Mouse (Mus musculus) cerebellum, postnatal 36 days (tissue): Measurements from ENCODE around the gene Myo6.
A peak's percentile ranks its signal among the peaks of the same experiment; 100 is the strongest.

Experiments
- DNase-seq, 2 experiments: peaks; one replicate each; pipeline ENCODE4 v3.0.0; 2021 to 2022; ENCODE audit warnings: mixed read lengths in 2 of 2

The Myo6 gene

GRCm38 (mm10) chr9:80184138-80184537, 19.3 kb downstream of the Myo6 start:
- peak; percentile 31 to 43 for DNase-seq

DNA sequence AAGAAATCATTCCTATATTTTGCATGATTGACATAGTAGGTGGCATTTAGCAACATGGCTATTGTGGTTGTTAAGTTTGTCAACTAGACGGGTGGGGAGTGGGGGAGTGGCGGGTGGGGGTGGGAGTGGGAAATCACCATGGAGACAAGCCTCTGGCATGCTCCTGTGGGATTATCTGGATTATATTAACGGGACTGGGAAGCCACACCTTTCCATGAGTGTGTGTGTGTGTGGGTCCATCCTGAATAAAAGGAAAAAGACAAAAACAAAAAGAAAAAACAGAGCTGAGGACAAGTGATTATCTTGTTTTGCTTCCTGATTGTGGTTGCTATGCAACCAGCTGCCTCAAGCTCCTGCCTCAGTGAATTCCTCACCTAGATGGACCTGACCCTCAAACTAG, 20.9 kb downstream of the Myo6 start:
- no peak for DNase-seq

GRCm38 (mm10) chr9:80186693-80187092, 21.9 kb downstream of the Myo6 start:
- DNase-seq: no peak

- DNase-seq: no peak
Measured at GRCm38 (mm10) chr9:80188324-80188893, 23.6 kb downstream of the Myo6 start.

DNA sequence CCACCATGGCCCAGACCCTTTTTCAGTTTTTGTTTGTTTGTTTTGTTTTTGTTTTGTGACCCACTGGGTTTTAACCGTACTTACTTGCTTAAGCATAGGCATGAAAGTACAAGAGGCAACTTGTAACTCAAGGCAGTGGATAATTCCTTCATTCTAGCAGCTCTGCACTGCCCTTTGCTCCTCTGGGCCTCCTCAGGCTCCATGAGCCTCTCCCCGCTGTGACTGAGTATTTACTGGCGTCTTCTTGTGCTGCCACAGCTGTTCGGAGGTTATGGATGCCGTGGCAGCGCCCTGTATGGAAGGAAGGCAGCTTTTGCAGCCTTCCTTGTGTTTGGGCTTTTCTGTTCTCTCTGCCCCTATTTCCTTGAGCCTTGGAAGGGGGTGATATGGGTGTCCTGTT, 26.4 kb downstream of the Myo6 start:
- no peak for DNase-seq

DNA sequence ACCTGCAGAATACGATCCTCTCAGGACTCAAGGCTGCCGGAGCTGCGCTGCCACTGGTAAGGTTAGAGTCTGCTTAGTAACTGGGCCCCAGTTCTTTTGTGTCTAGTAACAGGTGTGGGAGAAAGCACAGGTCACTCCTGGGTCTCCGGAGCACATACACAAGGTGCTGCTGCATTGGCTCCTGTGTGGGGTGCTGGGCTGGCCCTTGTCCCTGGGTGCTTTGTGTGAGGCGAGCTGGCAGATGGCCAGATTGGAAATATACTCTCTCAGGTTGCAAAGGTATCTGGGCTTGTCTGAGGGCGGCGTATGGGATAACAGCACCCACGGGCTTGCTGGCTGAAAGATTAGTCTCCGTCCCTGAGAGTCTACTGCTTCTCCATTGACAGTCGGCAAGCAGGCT, 27.5 kb downstream of the Myo6 start:
- peak; percentile 27 for DNase-seq

DNA sequence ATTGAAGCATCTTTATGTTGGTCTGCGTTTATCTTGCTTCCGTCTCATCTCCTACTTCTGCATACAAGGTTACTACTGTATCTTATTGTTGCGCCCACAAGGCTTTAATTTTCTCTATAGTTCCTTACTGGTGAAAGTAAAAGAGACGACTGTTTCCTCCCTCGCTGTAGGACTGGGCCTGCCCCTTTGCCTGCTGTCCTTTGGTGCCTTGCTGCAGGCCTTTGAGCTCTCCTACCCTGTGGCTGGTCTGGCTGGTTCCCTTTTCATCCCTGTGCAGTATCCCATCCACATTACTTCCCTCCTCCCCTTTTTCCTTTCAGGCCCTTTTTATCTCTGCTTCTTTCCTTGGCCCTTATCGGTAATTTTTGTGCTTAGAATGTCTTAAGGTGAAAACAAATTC, 29.6 kb downstream of the Myo6 start:
- no peak for DNase-seq

- DNase-seq: no peak
Measured at GRCm38 (mm10) chr9:80196161-80196560, 31.3 kb downstream of the Myo6 start.

- DNase-seq: no peak
Measured at GRCm38 (mm10) chr9:80197233-80197632, 32.4 kb downstream of the Myo6 start.

DNA sequence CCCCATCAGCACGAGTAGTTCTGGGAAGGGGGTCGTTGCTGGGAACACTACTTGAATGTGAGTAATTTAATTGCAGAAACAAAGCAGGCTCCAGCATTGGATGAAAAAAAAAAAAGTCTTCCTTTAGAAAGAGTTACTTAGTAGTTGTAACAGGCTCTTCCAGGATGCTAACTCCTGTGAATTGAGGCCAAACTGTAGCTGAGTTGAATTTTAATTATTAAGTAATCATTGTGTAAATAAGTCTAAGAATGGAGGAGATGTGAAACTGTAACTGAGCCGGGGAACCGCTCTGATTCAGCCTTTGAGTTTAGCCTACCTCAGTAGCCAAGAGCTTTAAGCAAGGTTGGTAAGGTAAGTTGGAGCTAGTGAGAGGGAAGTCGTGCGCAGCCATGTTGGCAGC, 36.0 kb downstream of the Myo6 start:
- no peak for DNase-seq

GRCm38 (mm10) chr9:80202374-80203060, 37.7 kb downstream of the Myo6 start:
- no peak for DNase-seq

DNA sequence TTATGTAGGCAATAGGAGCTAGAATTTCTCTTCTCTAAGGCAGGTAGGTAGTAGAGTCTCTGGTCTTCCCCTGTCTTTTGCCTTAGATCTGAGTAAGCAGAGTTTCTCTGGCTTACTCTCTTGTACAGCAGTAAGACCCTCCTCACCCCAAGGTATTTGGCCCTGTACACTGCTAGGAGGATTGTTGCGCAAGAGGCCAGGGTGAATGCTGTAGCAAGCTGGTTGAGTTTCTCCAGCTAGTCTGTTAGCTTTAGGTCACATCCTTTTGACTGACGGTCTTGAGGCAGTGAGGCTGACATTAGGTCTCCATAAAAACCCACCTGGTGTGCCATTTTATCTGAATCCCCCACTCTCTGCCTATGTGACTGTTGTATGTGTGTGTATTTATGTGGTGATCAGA, 43.9 kb downstream of the Myo6 start:
- no peak for DNase-seq

DNA sequence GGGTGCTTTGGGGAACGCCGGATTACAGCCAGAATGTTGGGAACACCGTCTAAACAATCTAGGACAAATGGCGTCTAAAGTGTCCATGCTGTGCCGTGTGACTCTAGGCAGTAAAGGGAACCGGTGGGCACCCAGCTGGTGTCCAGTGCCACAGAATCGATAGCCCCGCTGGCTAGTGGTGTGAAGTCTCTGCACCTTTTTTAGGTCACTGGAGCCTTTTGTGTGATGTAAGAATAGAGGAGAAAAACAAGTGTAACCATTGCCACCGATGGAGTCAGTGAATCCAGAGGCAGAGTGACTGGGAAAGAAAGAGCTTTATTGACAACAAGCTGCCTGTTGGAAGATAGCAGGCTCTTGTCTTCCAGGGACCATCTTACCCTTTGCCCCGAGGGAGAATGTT, 44.6 kb downstream of the Myo6 start:
- no peak for DNase-seq

DNA sequence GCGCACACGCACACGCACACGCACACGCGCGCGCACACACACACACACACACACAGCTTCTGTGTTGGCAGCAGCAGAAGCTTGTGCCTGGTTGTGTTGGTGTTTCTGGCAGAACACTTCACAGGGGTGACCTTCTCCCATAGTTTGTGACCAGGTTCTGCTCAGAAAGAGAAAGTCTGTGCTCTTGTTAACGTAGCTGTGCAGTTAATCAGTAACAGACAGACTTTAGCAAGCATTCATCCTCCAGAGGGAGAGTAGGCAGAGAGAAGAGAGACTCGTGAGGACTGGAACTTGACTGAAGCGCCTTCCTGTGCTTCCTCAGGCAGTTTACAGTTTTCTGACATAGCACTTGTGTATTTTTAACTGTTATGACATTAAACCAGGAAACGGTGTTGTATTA, 45.3 kb downstream of the Myo6 start:
- DNase-seq: no peak

- no peak for DNase-seq
Measured at GRCm38 (mm10) chr9:80213428-80213827, 48.6 kb downstream of the Myo6 start.

DNA sequence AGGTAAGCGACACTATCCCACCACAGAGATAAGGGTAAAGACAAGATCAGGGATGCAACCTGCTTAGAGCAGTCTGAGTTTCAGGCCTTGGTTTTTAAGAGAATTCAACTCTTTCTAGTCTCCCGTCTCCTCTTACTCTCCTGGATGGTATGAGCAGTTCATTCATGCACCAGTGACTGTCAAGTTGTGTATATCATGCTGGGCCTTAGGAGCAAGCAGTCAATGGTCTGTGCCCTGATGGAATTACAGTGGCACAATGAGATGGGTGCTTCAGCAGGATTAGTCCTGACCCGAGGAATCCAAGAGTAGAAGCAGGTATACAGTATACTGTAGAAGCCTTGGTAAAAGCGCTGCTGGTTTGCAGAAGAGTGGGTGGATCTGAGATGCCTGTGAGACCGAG, 50.7 kb downstream of the Myo6 start:
- DNase-seq: no peak

- no peak for DNase-seq
Measured at GRCm38 (mm10) chr9:80216786-80217501, 52.1 kb downstream of the Myo6 start.

- no peak for DNase-seq
Measured at GRCm38 (mm10) chr9:80218718-80219117, 53.9 kb downstream of the Myo6 start.

- DNase-seq: no peak
Measured at GRCm38 (mm10) chr9:80223989-80224635, 59.3 kb downstream of the Myo6 start.

DNA sequence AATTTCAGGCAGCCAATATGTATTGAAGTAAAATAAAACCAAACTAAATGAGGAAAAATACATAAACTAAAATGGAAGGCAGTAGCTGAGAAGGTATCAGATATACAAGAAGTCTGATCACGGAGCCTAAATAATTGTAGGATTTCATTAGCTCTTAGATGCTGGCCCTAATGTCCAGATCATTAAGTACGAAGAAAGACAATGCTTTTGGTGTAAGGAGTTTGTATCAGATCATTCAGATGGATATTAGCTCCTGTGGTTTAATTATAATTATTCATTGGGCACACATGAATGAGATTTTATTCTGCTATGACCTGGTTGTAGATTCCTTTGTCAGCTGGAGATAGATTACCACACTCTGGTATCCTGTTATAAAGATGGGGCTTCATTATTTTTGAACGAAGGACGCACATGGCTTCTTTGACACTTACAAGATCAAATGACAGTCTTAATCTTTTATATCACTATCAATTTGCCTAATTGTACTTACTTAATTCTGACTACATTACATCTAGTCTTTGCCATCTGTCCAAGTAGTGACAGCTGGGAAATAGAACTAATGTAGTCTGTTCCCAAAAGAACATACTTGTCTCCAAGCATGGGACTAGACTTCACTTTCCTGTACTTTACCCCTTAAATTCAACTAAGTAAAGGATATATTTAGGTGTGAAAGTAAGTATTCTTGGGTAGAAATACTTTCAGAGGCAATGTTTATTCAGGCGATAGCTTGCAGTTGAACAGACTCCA, 61.9 kb downstream of the Myo6 start:
- DNase-seq: no peak

GRCm38 (mm10) chr9:80233831-80234455, 69.1 kb downstream of the Myo6 start:
- DNase-seq: no peak

DNA sequence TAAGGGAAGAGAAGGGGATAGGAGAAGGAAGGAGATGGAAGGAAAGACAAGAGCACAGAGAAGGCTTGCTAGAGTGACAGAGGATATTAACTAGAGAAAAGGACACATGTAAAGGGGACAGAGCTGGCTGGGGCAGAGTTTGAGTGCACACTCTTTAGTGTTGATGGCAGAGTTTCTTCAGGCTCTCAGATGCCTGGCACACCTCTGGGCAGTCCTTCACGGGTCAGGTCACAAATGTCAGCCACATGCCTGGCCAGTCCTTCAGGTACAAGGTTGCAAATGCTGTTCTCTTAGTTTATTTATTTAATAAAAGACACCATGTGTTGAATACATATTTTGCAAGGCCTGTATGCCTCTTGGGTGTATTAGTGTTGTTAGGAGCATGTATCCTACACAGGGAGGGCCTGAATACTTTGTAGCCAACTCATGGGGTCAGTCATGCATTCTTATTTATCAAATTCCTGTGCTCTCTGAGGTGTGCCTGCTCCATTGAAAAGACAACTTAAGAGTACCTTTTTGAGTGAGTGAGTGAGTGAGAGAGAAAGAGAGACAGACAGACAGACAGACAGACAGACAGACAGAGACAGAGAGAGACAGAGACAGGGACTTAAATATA, 72.5 kb downstream of the Myo6 start:
- no peak for DNase-seq
